20 mouse cellular contexts compared by ENCODE assay signal in genomic region chr1:191197916-191198315, GRCm38 (mm10). TPM values are rescaled to one million over a fixed set of nuclear protein-coding genes. Genes with fewer than 3 reads are reported as not detected.
DNase-seq lines count a peak whose midpoint lies in the region; ATAC-seq and TF ChIP-seq lines count a peak whose summit lies in the region.
"Had no signal": no experiment of that assay in that cellular context is flagged by ENCODE, and none has a peak within 500 bp of the region (broad histone marks: within the 10 kb centered on the region; RNA-seq: fewer than 3 reads in every experiment).

No protein-coding gene starts in this region.

- no peaks in the 10 kb centered on the region for H3K79me2 ChIP-seq in liver, adult 2 months (ENCODE audit: control insufficient read depth, insufficient read depth, low read length)

- H3K4me3 ChIP-seq in liver, adult 2 months (ENCODE audit: insufficient read depth, low read depth, low read length), result no peak overlapping the region
- H3K4me3 ChIP-seq in liver, embryonic 11.5 days (ENCODE audit: low read depth, low read length), result no peak overlapping the region
- H3K4me3 ChIP-seq: forebrain, embryonic 15.5 days; heart, adult 2 months had no signal

- H3K27me3 ChIP-seq in liver, adult 2 months (ENCODE audit: control insufficient read depth, insufficient read depth, low read length), result no peaks in the 10 kb centered on the region
- peaks cover 6% of the 10 kb centered on the region for H3K27me3 ChIP-seq in liver, embryonic 11.5 days (replicated peaks; ENCODE audit: control insufficient read depth, insufficient read depth, low read length)
- H3K27me3 ChIP-seq: forebrain, embryonic 15.5 days had no signal

- TF ChIP-seq POLR2A in liver, adult 2 months (IDR thresholded peaks at IDR 0.05; ENCODE audit: extremely low read depth, insufficient read depth, low read length), result no peak

- no peak for ATAC-seq in liver, embryonic 11.5 days (replicated peaks; ENCODE audit: low FRiP score)
- ATAC-seq in common myeloid progenitor, adult 5-6 weeks (replicated peaks; ENCODE audit: low read depth, poor library complexity, severe bottlenecking), result peak; percentile 73
- peak; percentile 67 for ATAC-seq in megakaryocyte progenitor cell, adult 5-6 weeks (replicated peaks; ENCODE audit: poor library complexity)
- ATAC-seq: forebrain, embryonic 15.5 days had no signal

- H3K36me3 ChIP-seq in liver, adult 2 months (ENCODE audit: control insufficient read depth, insufficient read depth, low read length), result no peaks in the 10 kb centered on the region
- H3K36me3 ChIP-seq in liver, embryonic 11.5 days (ENCODE audit: control insufficient read depth, insufficient read depth, low read length), result no peaks in the 10 kb centered on the region
- H3K36me3 ChIP-seq: forebrain, embryonic 15.5 days had no signal

- H3K4me2 ChIP-seq in liver, embryonic 11.5 days, result no peak overlapping the region
- H3K4me2 ChIP-seq: forebrain, embryonic 15.5 days had no signal

- no peak overlapping the region for H3K9ac ChIP-seq in liver, adult 2 months (ENCODE audit: low read depth, low read length)
- H3K9ac ChIP-seq in liver, embryonic 11.5 days (ENCODE audit: low read depth, low read length), result no peak overlapping the region
- H3K9ac ChIP-seq: forebrain, embryonic 15.5 days had no signal

- no peaks in the 10 kb centered on the region for H3K4me1 ChIP-seq in liver, adult 2 months (ENCODE audit: control insufficient read depth, insufficient read depth, low read length)
- H3K4me1 ChIP-seq in liver, embryonic 11.5 days (replicated peaks; ENCODE audit: control insufficient read depth, insufficient read depth, low read length), result no peaks in the 10 kb centered on the region
- H3K4me1 ChIP-seq: forebrain, embryonic 15.5 days had no signal

- no peak for TF ChIP-seq CTCF in liver, adult 2 months (IDR thresholded peaks at IDR 0.05; ENCODE audit: low read depth, low read length)

- H3K27ac ChIP-seq in liver, adult 2 months (replicated peaks; ENCODE audit: insufficient read depth, low read depth, low read length), result no peak overlapping the region
- H3K27ac ChIP-seq in liver, embryonic 11.5 days (ENCODE audit: low read depth, low read length), result no peak overlapping the region
- H3K27ac ChIP-seq: forebrain, embryonic 15.5 days; heart, adult 2 months had no signal

- no peaks in the 10 kb centered on the region for H3K9me3 ChIP-seq in liver, embryonic 11.5 days (ENCODE audit: control insufficient read depth, low read length)
- H3K9me3 ChIP-seq: forebrain, embryonic 15.5 days had no signal

- 59% methylated on average over 7 of the region's 7 CpGs for WGBS in liver, adult 2 months
- 35% methylated on average over 7 of the region's 7 CpGs for WGBS in liver, embryonic 11.5 days

- peak; percentile 19 for DNase-seq in liver, adult 2 months (ENCODE audit: extremely low read depth, low read depth, low spot score)
- no peak for DNase-seq in liver, embryonic 11.5 days (ENCODE audit: low spot score)
- DNase-seq in B cell, adult 2 months, result peak; percentile 72 to 77
- DNase-seq in adrenal gland, postnatal 25 days, result no peak
- DNase-seq in right cerebral cortex, postnatal 10 days (ENCODE audit: low spot score in 2 of 2), result no peak
- DNase-seq in thymus, postnatal 0 days (ENCODE audit: low spot score), result no peak
- DNase-seq: adrenal gland, adult 8-10 months; cerebellum, postnatal 14 days; heart, postnatal 36 days; layer of hippocampus, adult 9-11 months had no signal

RNA-seq across cellular contexts. Expression of gene Atf3, which starts 19.9 kb away (rescaled TPM):
- total RNA-seq in liver, adult 2 months (2014; rRNA removed), result 0.55 and 1.1 TPM in 2 replicates
- polyA plus RNA-seq in liver, adult 2 months (2012; rRNA removed), result 0.55 and 0.81 TPM in 2 replicates
- 3.1 and 3.6 TPM in 2 replicates for polyA plus RNA-seq in liver, embryonic 11.5 days (2014; fragmentation: Nextera tagmentation; extraction: Ambion mirVana)
- total RNA-seq in common myeloid progenitor, adult 5-6 weeks (2017), result 17.2 and 39.8 TPM in 2 replicates
- total RNA-seq in megakaryocyte progenitor cell, adult 5-6 weeks (2015), result 2.2 and 8.0 TPM in 2 replicates
- total RNA-seq in megakaryocyte progenitor cell, adult 5-6 weeks (2017), result 1.0 and 20.5 TPM in 2 replicates
- 0.67 TPM in 1 of 2 replicates, not detected in the other for total RNA-seq in adrenal gland, postnatal 25 days (2021)
- 1.4 and 2.1 TPM in 2 replicates for polyA plus RNA-seq in thymus, postnatal 0 days (2015; fragmentation: Nextera tagmentation; extraction: Ambion mirVana)

RNA-seq across cellular contexts. Expression of gene Fam71a, which starts 33.3 kb away (rescaled TPM):
- not detected in 2 replicates for total RNA-seq in liver, adult 2 months (2014; rRNA removed)
- not detected in 2 replicates for polyA plus RNA-seq in liver, adult 2 months (2012; rRNA removed)
- not detected in 2 replicates for polyA plus RNA-seq in liver, embryonic 11.5 days (2014; fragmentation: Nextera tagmentation; extraction: Ambion mirVana)
- total RNA-seq in common myeloid progenitor, adult 5-6 weeks (2017), result 0.10 and 0.91 TPM in 2 replicates
- 0.12 TPM in 1 of 2 replicates, not detected in the other for total RNA-seq in megakaryocyte progenitor cell, adult 5-6 weeks (2015)
- not detected in 2 replicates for total RNA-seq in megakaryocyte progenitor cell, adult 5-6 weeks (2017)
- total RNA-seq in adrenal gland, postnatal 25 days (2021), result not detected in 2 replicates
- not detected in 2 replicates for polyA plus RNA-seq in thymus, postnatal 0 days (2015; fragmentation: Nextera tagmentation; extraction: Ambion mirVana)
- total RNA-seq: adrenal gland, adult 8-10 months; ES-E14; gastrocnemius, adult 18-20 months; heart, adult 2 months; heart, postnatal 36 days; left cerebral cortex, postnatal 10 days had no signal
- polyA plus RNA-seq: C2C12; forebrain, embryonic 15.5 days; heart, adult 2 months; kidney, embryonic 16.5 days; limb, embryonic 14.5 days had no signal

Comparison
In these comparisons a context has a peak if more than half of its experiments do, and no peak if none do; other contexts are left out.
1. DNase-seq: peak in liver, adult 2 months (single experiment) and B cell, adult 2 months (2 of 2); none in liver, embryonic 11.5 days (single experiment), adrenal gland, postnatal 25 days (single experiment), right cerebral cortex, postnatal 10 days (0 of 2) and thymus, postnatal 0 days (single experiment).